Mouse (Mus musculus) WW6 (cell line): ENCODE measurements around the gene Pla2g3.

ENCODE experiments used
- DNase-seq: peaks from one replicate; pipeline ENCODE4 v3.0.0-alpha.2; 2013; ENCODE audit warnings: low read depth, low spot score

The Pla2g3 gene

GRCm38 (mm10) chr11:3536745-3537333 is 48.8 kb downstream of the Pla2g3 start:
- DNase-seq: no peak

- no peak for DNase-seq
Observed at GRCm38 (mm10) chr11:3537711-3538110, 49.6 kb downstream of the Pla2g3 start.

DNA sequence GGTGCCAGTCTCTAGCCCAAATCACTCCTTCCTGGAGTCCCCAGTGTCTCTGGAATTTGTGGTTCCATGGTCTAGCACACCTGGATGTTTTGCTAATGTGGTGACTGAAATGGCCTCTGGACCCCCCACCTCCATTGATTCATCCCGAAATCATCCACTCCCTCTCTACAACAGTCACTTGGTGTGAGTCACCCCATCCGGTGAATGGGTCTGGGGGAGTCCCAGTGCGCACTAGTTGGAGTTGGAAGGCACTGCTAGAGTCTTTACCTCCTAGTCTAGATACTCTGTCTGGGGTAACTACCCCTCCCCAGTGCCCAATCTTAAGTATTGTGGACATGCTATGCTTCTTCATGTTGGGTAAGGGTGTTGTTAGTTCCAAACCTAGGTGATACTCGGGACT is 50.3 kb downstream of the Pla2g3 start:
- no peak for DNase-seq

DNA sequence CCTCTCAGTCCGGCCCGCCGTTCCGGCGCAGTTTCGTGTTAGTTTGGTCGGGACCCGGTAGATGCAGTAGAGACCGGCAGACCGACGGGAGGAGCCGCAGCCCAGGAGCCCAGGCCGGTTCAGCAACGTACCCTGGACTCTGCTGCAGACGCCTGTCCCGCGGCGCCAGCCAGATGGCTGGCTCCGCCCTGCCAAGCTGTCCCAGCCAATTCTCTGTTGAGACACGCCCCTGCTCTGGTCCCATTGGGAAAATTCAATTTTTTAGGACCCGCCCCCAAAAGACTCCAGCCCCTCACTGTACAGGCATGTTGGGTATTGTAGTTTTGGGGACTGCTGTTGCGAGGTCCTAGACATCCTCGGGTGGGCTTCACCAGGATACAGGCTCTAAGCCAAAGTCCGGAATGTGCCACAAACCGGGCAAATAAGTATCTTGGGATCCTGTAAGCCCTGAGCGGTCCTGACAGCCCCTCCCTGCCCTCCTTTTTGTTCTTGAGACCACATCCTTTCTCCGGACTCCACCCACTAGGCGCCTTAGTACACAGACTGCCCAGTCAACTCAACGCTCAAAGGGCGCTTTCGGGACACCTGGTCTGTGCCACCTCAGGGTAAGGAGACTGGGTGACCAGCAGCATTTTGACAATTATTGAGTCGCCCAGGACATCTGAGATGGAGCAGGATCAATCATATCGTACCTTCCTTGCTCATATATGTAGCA is 51.2 kb downstream of the Pla2g3 start:
- DNase-seq: peak; percentile 86

DNA sequence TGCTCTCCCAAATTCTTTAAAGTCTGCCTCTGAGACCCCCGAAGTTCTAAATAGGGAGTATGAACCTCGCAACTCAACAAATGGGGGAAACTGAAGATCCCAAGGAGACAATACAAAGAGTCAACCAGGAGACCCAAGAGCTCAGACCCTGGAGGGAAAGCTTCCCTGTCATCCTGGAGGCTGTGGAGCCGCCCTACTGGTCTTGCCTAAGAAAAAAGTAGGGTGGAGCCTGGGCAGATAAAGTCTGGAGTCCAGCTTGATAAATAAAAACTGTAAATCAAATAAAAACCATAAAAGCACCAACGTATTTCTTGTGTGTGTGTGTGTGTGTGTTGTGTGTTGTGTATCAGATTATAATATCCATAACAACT is 51.7 kb downstream of the Pla2g3 start:
- no peak for DNase-seq

DNA sequence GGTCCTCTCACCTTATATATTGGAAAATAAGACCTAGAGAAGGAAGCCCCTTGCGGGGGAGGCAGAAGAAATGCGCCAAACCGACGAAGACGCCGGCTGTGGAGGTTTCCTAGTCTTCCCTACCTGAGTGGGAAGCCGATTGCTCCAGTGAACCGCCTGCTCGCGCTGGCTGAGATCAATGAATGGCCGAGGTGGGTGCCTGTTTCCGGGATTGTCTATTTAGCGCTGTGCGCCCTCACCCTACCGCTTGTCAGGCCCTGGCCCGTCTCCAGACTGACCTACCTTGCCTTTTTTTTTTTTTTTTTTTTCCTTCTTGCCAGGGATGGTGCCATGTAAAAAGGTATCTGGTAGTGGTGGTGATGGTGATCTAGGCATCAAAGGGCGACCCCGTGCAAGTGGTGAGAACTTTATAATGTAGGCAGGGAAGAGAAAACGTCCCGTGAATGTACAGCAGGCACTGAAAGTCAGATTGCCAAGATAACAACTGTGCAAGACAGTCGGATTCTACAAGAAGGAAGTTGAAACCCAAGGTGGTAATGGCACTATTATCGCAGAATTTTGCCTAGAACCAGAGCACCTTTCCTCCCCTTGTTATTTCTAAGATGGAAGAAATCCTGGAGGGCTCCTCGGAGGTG is 52.5 kb downstream of the Pla2g3 start, which contains the start of gene Smtn:
Smtn (minus strand) TSS at position 162 of the 635 bp plus-strand sequence.
- DNase-seq: no peak

DNA sequence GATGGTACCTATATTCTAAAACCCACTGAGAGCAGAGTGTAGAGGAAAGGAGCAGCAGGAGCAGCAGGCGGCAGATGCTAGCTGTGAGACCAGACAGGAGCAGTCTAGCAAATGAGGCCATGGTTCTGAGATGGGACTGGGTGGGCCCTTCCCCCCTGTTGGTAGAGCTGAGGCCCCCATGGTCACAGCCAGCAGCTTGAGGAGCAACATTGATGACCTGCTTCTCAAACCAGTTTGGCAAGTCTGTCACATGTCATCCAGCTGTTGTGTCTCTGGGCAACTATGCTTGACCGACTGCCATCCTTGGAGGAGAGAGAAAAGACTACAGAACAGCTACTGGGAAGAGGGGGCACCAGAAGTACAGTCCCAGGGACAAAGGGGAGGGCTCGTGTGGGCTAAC is 53.8 kb downstream of the Pla2g3 start:
- DNase-seq: no peak

DNA sequence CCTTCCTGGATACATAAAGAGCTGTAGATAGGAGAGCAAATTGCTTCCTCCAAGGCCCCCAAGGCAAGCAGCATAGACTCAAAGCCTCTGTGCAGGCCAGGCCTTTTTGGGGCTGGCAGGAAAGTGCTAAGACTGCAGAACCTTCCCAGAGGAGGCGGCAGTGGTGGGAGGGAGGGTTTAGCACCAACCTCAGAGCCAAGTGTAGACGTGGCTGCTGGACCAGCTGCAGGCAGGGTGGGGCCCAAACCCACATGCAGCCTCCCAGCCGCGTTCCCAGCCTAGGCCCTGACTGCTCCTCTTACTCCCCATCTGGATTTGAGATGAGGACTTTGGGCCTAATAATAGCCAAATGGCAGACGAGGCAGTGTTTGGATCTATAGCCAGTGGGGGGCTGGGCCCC is 54.9 kb downstream of the Pla2g3 start:
- no peak for DNase-seq

GRCm38 (mm10) chr11:3544409-3544808 is 56.3 kb downstream of the Pla2g3 start:
- no peak for DNase-seq

DNA sequence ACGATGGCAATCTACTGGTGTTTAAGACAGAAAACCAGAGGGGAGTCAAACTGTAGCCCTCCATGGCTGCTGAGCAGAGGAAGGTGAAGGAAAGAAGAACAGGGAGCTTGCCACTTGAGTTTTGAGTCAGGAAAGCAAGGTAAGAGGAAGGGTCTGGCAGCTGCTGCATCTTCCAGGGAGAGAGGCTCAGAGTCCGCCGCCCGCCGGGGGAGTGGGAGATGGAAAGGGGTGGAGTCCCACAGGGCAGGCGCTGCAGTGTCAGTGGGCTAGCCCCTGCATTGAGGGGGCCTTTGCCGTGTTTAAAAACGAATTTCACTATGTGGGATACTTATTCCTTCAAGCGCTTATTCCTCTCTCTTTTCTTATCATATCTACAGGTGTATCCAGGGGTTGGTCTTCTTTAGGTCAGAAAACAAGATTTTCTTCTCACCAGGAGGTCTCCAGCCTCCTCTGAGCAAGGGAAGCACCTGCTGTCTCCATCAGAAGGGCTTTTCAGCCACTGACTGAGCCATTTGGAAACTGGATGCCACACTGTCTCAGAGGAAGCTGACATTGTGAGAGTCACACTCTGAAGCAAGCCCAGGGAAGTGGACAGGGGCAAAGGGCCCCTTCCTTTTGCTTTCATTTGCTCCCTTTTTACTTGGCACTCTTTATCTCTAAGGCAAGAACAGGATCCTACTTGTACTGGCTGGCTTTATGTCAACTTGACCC is 57.6 kb downstream of the Pla2g3 start:
- no peak for DNase-seq

- no peak for DNase-seq
Observed at GRCm38 (mm10) chr11:3546242-3546562, 58.1 kb downstream of the Pla2g3 start.

GRCm38 (mm10) chr11:3547047-3547446 is 59.0 kb downstream of the Pla2g3 start:
- no peak for DNase-seq

DNA sequence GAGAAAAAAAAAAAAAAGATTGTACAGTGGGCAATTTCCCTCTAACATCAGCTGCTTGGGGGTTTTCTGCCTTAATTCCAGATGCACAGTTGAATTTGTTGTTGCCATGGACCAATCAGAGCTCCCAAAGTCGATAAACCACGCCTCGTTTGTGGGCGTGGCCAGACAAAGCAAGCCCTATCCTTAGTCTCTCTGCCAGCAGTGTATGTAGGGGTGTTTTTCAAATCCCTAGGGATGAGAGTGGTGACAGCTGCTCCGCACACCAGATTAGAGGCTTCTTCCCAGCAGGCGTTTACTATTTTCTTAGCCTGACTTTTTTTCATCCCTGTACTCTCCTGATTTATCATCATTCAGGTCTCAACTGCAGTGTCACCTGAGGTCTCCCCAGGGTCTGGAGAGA is 59.9 kb downstream of the Pla2g3 start:
- no peak for DNase-seq

DNA sequence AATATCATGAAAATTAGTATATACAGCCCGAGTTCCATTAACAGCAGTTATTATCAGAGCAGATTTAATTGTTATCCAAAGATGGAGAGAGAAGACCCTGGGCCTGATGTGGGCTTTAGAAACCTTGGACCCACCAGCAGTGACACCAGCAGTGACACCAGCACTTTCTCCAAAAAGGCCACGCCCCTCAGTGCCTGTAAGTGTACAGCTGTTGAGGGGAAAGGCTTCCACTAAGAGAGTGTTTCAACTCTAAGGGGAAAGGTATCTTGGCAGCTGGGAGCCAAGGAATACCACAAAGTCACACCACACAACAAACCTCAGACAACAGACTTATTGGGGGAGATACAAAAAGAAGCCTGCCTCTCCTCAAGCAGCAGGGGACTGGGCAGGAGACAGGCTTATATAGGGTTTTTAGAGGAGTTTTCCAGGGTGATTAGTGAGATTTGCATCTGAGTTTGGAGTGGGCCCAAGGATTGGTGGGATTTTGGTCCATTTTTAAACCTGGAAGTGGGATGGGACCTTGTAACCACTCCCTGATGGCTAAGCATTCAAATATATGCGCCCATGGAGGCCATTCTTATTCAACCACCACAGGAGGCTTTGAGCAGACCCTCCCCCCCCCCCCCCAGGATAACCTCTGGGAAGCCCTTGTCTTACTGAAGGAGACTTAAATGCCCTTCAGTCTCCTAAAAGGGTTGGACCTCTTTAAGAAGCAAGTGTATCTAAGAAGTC is 60.6 kb downstream of the Pla2g3 start:
- DNase-seq: no peak
